Mouse (Mus musculus) limb, embryonic 13.5 days (tissue): ENCODE measurements around the gene Tbc1d15. TPM values are rescaled to one million over a fixed set of nuclear protein-coding genes. Genes with fewer than 3 reads are reported as not detected.

ENCODE experiments used
- ATAC-seq: fragments of 200-750 bp; cut with Nextera tagmentation; 2 replicates; pipeline ENCODE4 v1.8.0; 2017; ENCODE audit warnings: low read depth, moderate number of reproducible peaks, moderate TSS enrichment; ENCODE audit not compliant: low FRiP score
- H3K27ac ChIP-seq: fragments of 300-500 bp; sonication (generic); 2 replicates; pipeline ENCODE4 v1.5.1; 2015; ENCODE audit warnings: inconsistent platforms, mild to moderate bottlenecking, moderate library complexity
- H3K27me3 ChIP-seq: fragments of 300-500 bp; sonication (generic); 2 replicates; pipeline ENCODE4 v1.6.1; 2015; ENCODE audit warnings: mild to moderate bottlenecking, inconsistent platforms
- H3K36me3 ChIP-seq: fragments of 300-500 bp; sonication (generic); 2 replicates; pipeline ENCODE4 v1.6.1; 2015; ENCODE audit warnings: inconsistent platforms, mild to moderate bottlenecking, moderate library complexity
- H3K4me1 ChIP-seq: fragments of 300-500 bp; sonication (generic); 2 replicates; pipeline ENCODE4 v1.6.1; 2015; ENCODE audit warnings: inconsistent platforms
- H3K4me2 ChIP-seq: fragments of 300-500 bp; sonication (generic); replicated peaks from 2 replicates; pipeline ENCODE4 v1.6.1; 2015; ENCODE audit warnings: inconsistent platforms, mild to moderate bottlenecking, moderate library complexity
- H3K4me3 ChIP-seq: fragments of 300-500 bp; sonication (generic); 2 replicates; pipeline ENCODE4 v1.5.1; 2015; ENCODE audit warnings: moderate library complexity, mild to moderate bottlenecking, inconsistent platforms
- H3K9ac ChIP-seq: fragments of 300-500 bp; sonication (generic); 2 replicates; pipeline ENCODE4 v1.6.1; 2015; ENCODE audit warnings: mild to moderate bottlenecking, inconsistent platforms
- H3K9me3 ChIP-seq: fragments of 300-500 bp; sonication (generic); 2 replicates; pipeline ENCODE4 v1.6.1; 2016; ENCODE audit warnings: inconsistent platforms
- WGBS: fragments of 180-500 bp; shearing (Covaris S2); methylation state at CpG from one replicate; pipeline ENCODE4 v1.1.7; 2015; 5-methylcytosine and 5-hydroxymethylcytosine counted together
- polyA plus RNA-seq: library from polyadenylated mRNA; unstranded; fragments of >200 nt; fragmentation: Nextera tagmentation; extraction: Ambion mirVana; gene quantifications from 2 replicates; pipeline ENCODE4 v1.2.1, GENCODE M21; 2015

Tbc1d15 gene
- polyA plus RNA-seq, 1 experiment from 2014 or later: 62.3 TPM

DNA sequence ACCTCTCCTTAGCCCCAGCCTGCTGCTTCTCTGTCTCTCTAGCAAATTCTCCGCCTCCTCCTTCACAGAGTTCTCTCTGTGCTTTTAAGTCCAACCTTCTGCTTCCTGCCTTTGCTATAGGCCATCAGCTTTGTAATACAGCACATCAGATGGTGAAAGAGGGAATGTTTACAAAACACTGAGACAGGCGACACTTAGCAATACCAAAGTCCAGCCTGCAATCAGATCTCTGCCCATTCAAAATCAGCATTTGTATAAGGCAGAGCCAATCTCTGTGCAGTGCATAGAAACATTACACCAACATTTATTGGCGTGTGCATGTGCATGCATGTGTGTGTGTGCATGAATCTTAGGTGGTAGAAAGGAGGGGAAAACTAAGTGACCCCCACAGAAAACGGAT, 13.3 kb downstream of the Tbc1d15 start:
- Histone ChIP-seq H3K36me3 (peaks cover 40% of the 10 kb centered on the region), H3K9ac (no peak overlapping the region), H3K4me3 (no peak overlapping the region), H3K4me1 (peaks cover 8% of the 10 kb centered on the region), H3K4me2 (no peak overlapping the region), H3K9me3 (no peaks in the 10 kb centered on the region), H3K27ac (no peak overlapping the region), H3K27me3 (no peaks in the 10 kb centered on the region)
- ATAC-seq: no peak
- 87% methylated on average over 4 of the region's 4 CpGs for WGBS

DNA sequence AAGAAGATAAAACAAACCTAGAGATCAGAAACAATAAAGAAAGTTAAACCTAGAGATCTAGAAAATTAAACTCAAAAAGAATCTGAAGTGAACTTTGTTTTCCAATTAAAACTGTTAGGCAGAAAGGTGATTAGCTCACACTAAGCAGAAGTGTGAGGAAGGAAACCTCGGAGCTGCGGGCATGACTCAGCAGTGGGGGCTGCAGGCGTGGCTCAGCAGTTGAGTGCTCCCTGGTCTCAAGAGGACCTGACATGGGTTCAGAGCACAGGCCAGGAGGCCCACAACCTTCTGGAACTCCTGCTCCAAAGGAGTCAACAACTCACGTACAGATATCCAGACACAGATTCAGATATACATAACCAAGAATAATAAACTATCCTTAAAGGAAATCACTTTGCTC, 14.5 kb downstream of the Tbc1d15 start:
- Histone ChIP-seq H3K36me3 (peaks cover 48% of the 10 kb centered on the region), H3K27me3 (no peaks in the 10 kb centered on the region), H3K9ac (no peak overlapping the region), H3K9me3 (no peaks in the 10 kb centered on the region), H3K4me3 (no peak overlapping the region), H3K4me1 (no peaks in the 10 kb centered on the region), H3K4me2 (no peak overlapping the region), H3K27ac (no peak overlapping the region)
- 83% methylated on average over 4 of the region's 4 CpGs for WGBS
- no peak for ATAC-seq

DNA sequence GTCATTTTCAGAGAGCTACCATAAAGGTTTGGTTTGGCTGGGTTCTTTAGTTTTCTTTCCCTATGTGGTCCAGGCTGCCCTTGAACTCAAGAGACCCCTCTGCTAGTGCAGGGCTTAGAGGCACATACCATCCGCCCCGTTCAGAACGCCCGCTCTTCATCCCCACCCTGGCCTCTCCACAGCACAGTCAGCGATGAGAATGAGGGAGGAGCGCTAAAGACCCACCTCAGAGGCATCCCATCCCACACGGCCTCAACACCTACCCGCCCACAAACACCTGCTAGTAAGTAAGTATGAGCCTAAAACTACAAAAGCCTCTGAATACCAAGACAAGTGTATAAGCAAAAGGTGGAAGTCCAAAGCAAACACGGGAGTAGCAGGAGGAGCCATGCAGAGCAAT, 15.8 kb downstream of the Tbc1d15 start:
- H3K4me1 ChIP-seq: no peaks in the 10 kb centered on the region
- no peaks in the 10 kb centered on the region for H3K9me3 ChIP-seq
- peaks cover 54% of the 10 kb centered on the region for H3K36me3 ChIP-seq
- H3K9ac ChIP-seq: no peak overlapping the region
- WGBS: 93% methylated on average over 9 of the region's 9 CpGs
- H3K4me2 ChIP-seq: no peak overlapping the region
- H3K27ac ChIP-seq: no peak overlapping the region
- H3K4me3 ChIP-seq: no peak overlapping the region
- H3K27me3 ChIP-seq: no peaks in the 10 kb centered on the region
- no peak for ATAC-seq

DNA sequence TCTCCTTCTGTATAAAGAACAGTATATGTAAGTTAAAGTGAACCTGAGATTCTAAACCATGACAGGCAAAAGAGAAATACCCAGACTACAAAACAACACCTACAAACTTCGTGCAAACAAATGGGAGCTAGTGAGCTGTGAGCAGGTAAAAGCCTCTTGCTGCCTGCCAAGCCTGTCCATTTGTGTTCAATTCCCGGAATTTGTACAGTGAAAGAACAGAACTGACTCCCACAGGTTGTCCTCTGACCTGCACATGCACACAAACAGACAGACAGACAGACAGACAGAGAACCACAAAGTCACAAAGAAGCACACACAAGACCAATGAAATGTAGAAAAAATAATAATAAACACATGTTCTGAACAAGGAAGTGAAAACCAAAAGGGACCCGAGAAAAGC, 17.5 kb downstream of the Tbc1d15 start:
- Histone ChIP-seq H3K9me3 (no peaks in the 10 kb centered on the region), H3K4me3 (no peak overlapping the region), H3K27ac (no peak overlapping the region), H3K36me3 (peaks cover 46% of the 10 kb centered on the region), H3K27me3 (no peaks in the 10 kb centered on the region), H3K9ac (no peak overlapping the region), H3K4me2 (no peak overlapping the region), H3K4me1 (no peaks in the 10 kb centered on the region)
- WGBS: 79% methylated on average over 3 of the region's 3 CpGs
- no peak for ATAC-seq

DNA sequence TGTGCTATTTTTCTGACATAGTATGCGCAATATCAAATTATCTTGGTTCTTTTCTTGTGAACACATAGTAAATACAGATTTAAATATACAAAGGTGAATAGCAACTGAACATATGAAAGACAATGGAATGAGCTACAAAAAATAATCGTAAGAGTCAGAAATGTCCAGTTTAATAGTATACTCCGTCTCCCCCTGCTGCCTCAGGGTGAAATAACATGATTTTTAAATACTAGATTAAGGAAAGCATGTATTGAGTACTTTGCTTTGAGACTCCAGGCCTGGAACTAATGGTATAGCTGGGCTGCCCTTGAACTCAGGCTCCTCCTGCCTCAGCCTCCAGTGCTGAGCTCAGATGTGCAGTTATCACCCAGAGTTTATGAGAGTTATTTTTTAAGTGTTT, 18.8 kb downstream of the Tbc1d15 start:
- Histone ChIP-seq H3K27ac (no peak overlapping the region), H3K9me3 (no peaks in the 10 kb centered on the region), H3K4me2 (no peak overlapping the region), H3K4me1 (no peaks in the 10 kb centered on the region), H3K36me3 (peaks cover 43% of the 10 kb centered on the region), H3K27me3 (no peaks in the 10 kb centered on the region), H3K4me3 (no peak overlapping the region), H3K9ac (no peak overlapping the region)
- 92% methylated on average over 3 of the region's 3 CpGs for WGBS
- no peak for ATAC-seq

DNA sequence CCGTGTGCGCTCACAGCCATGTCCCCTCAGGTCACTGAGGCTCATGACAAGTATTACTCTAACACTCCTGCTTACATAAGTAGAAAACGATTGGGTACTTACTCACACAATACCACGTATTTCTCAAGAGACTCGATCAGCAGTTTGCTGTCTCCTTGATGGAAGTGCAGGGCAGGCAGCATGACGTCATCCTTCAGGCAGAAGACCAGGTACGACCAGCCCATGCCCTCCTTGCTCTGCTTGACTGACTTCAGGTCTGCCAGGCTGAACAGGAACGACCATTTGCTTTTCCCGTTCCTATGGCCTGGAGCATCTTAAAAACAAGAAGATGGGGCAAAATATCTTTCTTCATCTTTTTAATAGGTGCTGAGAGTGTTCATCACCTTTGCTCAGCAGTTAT, 22.2 kb downstream of the Tbc1d15 start:
- Histone ChIP-seq H3K27me3 (no peaks in the 10 kb centered on the region), H3K9ac (no peak overlapping the region), H3K27ac (no peak overlapping the region), H3K4me1 (no peaks in the 10 kb centered on the region), H3K4me2 (no peak overlapping the region), H3K4me3 (no peak overlapping the region), H3K36me3 (peaks cover 45% of the 10 kb centered on the region), H3K9me3 (no peaks in the 10 kb centered on the region)
- no peak for ATAC-seq
- WGBS: 86% methylated on average over 9 of the region's 9 CpGs

DNA sequence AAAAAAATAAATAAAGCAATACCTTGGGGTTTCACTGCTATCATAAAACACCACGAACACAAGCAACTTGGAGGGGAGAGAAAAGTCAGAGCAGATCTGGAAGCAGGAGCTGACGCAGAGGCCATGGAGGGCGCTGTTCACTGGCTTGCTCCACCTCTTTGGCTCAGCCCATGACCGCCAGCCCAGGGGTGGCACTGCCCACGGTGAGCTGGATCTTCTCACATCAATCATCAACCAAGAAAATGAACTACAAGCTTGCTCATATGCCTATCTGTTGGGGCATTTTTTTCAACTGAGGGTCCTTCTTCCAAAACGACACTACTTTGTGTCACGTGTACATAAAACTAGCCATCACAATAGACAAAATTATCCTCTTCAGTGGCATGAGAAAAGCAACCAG, 24.7 kb downstream of the Tbc1d15 start:
- Histone ChIP-seq H3K4me1 (no peaks in the 10 kb centered on the region), H3K9me3 (no peaks in the 10 kb centered on the region), H3K9ac (no peak overlapping the region), H3K4me3 (no peak overlapping the region), H3K36me3 (peaks cover 33% of the 10 kb centered on the region), H3K4me2 (no peak overlapping the region), H3K27me3 (no peaks in the 10 kb centered on the region), H3K27ac (no peak overlapping the region)
- ATAC-seq: no peak
- WGBS: 93% methylated on average over 7 of the region's 7 CpGs

DNA sequence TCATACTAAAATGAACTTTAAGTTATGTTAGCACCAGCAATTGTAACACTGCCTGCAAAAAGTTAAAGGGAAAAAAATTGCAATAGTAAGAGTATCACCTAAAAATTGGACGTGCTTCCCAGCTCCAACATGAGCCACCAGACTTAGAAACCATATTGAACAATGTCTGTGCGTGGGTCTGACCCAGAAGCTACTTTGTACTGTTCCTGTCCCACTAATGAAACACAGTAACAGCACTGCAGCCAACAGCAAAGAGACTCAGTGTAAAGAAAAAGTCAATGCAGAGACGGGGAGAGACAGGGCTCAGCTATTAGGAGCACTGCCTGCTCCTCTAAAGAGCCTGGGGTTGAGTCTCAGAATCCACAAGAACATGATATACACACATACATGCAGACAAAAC, 27.4 kb downstream of the Tbc1d15 start:
- Histone ChIP-seq H3K36me3 (peaks cover 37% of the 10 kb centered on the region), H3K27ac (no peak overlapping the region), H3K4me2 (no peak overlapping the region), H3K9me3 (no peaks in the 10 kb centered on the region), H3K27me3 (no peaks in the 10 kb centered on the region), H3K9ac (no peak overlapping the region), H3K4me1 (no peaks in the 10 kb centered on the region), H3K4me3 (no peak overlapping the region)
- ATAC-seq: no peak
- WGBS: 86% methylated on average over 3 of the region's 3 CpGs

DNA sequence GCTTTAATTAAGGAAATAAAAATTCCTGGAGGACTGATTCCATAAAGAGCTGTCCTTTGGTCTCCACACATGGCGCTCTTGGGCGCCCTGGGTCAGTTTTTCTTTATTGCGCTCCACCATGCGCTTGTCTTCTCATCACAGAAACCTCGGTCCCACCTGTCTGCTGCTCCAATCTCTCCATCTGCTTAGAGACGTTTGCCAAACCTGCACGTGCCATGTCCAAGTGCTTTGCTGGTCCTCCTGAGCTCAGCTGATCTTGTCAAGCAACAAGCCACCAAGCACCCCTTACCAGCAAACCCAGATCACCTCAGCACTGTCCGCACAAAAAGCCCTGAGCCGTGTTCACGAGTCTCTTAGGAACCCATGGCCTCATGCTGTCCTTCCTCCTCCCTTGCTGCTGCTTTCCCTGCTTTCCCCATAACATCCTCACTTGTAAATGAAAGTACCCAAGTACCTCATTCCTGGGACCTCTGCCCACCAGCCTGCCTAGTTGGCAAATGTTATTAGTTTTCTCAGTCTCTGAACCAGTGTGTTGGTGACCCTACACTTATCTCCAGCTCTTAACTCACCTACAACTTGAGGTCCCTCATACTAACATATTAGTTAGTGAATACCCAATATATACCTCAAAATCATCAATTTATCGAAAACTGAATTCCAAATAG, 38.2 kb downstream of the Tbc1d15 start:
- Histone ChIP-seq H3K4me1 (no peaks in the 10 kb centered on the region), H3K36me3 (peaks cover 72% of the 10 kb centered on the region), H3K4me2 (no peak overlapping the region), H3K9ac (no peak overlapping the region), H3K4me3 (no peak overlapping the region), H3K9me3 (no peaks in the 10 kb centered on the region), H3K27ac (no peak overlapping the region), H3K27me3 (no peaks in the 10 kb centered on the region)
- ATAC-seq: no peak
- WGBS: 95% methylated on average over 11 of the region's 11 CpGs

DNA sequence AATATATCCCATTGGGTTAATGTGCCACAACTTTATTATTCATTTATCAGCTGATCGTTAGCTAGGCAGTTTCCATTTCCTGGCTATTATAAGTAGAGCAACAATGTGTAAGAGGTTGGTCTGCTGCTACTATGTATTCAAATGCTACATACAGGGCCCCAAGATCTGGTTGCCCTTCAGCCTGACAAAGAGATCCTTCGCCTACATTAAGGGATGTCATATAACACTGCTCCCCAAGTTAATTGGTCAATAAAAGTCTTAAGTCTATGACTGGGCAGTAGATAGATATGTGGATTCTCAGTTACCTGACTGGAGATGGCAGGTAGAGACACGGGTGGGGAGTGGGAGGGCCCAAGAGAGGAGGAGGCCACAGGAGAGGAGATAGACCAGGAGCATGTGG, 45.4 kb downstream of the Tbc1d15 start:
- no peak overlapping the region for H3K9ac ChIP-seq
- no peak overlapping the region for H3K4me2 ChIP-seq
- no peak overlapping the region for H3K27ac ChIP-seq
- H3K36me3 ChIP-seq: peaks cover 54% of the 10 kb centered on the region
- no peaks in the 10 kb centered on the region for H3K9me3 ChIP-seq
- ATAC-seq: no peak
- no peaks in the 10 kb centered on the region for H3K27me3 ChIP-seq
- H3K4me3 ChIP-seq: no peak overlapping the region
- WGBS: 84% methylated on average over 3 of the region's 3 CpGs
- no peaks in the 10 kb centered on the region for H3K4me1 ChIP-seq

DNA sequence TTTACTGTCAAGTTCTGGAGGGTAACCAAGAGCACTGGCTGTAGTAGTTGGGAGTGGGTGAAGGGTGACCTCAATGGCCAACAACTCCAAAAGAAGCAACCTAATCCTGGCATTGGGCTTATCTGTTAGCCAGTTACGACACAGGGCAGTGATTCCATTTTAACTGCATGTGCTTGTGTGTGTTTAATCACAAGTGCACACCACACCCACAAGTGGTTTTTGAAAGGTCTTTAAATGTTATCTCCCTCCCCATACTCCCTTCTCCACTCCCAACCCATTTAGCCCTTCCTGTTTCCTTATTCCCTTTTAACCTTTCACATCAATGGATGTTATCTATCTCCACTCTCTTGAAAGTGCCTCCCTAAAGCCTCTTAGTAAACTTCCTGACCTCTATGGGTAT, 46.0 kb downstream of the Tbc1d15 start:
- Histone ChIP-seq H3K9me3 (no peaks in the 10 kb centered on the region), H3K36me3 (peaks cover 54% of the 10 kb centered on the region), H3K4me3 (no peak overlapping the region), H3K4me1 (no peaks in the 10 kb centered on the region), H3K4me2 (no peak overlapping the region), H3K9ac (no peak overlapping the region), H3K27ac (no peak overlapping the region), H3K27me3 (no peaks in the 10 kb centered on the region)
- WGBS: 85% methylated on average over 1 of the region's 1 CpGs
- no peak for ATAC-seq

DNA sequence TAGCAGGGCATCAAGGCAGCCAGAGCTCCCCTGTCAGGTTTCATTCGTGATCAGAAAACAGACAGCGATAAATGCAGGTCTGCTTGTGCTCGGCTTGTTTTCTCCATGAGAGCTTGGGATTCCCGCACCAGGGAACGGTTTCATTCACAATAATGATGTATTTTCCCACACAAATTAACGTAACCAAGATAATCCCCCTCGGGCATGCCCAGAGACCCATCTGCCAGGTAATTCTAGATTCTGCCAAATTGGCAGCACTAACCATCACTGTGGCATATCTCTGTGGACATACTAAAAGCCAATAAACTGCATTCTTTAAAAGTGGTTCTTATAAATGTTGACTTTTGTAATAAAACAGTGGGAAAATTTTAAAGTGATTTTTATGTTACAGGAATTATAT, 60.1 kb downstream of the Tbc1d15 start:
- 77% methylated on average over 7 of the region's 7 CpGs for WGBS
- H3K9ac ChIP-seq: no peak overlapping the region

DNA sequence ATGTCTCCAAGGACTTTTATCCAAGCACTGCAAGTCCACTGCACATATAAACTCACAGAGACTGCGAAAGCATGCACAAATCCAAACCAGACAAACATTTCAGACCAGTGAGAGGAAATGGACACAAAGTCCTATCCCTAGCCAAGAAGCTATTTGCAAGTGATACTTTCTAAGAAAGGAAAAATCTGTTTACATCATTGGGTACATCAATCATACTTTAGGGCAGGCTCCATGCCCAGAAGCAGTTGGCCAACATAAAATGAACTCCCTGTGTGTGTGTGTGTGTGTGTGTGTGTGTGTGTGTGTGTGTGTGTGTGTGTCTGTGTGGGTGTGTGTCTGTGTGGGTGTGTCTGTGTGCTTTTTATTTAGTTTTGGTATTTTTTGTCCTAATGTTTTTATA, 63.9 kb downstream of the Tbc1d15 start:
- ATAC-seq: no peak
- H3K4me1 ChIP-seq: no peaks in the 10 kb centered on the region
- no peak overlapping the region for H3K4me2 ChIP-seq
- no peaks in the 10 kb centered on the region for H3K9me3 ChIP-seq
- no peak overlapping the region for H3K27ac ChIP-seq
- H3K9ac ChIP-seq: no peak overlapping the region
- WGBS: 84% methylated on average over 1 of the region's 1 CpGs
- H3K27me3 ChIP-seq: no peaks in the 10 kb centered on the region
- H3K36me3 ChIP-seq: no peaks in the 10 kb centered on the region
- no peak overlapping the region for H3K4me3 ChIP-seq

More for the DNA sequence above, 60.1 kb downstream of the Tbc1d15 start:
- Histone ChIP-seq H3K4me3 (no peak overlapping the region), H3K4me1 (no peaks in the 10 kb centered on the region), H3K4me2 (no peak overlapping the region), H3K9me3 (no peaks in the 10 kb centered on the region), H3K36me3 (0 out of 2 replicates have a peak, but pooled peaks cover 7% of the 10 kb centered on the region), H3K27ac (no peak overlapping the region), H3K27me3 (no peaks in the 10 kb centered on the region)
- ATAC-seq: no peak
